Mouse (Mus musculus): ENCODE results near the gene Scap. TPM values are rescaled to one million over a fixed set of nuclear protein-coding genes. Genes with fewer than 3 reads are reported as not detected.
"Not testable (repeated sequence)": the region's sequence is repeated elsewhere in the genome, so short reads cannot be mapped to it uniquely, and the experiment has no call there.

Gene Scap
- polyA plus RNA-seq, 1 experiment: 25.0 TPM

GRCm38 (mm10) chr9:110375668-110376067 lies 42.6 kb downstream of the Scap start:
- Histone ChIP-seq H3K27ac (ENCODE audit: insufficient read depth, low read depth, low read length) (no peak overlapping the region), H3K4me1 (ENCODE audit: control insufficient read depth, insufficient read depth, low read length) (no peaks in the 10 kb centered on the region), H3K4me3 (ENCODE audit: insufficient read depth, low read length) (no peak overlapping the region)
- no peak for TF ChIP-seq POLR2A (IDR thresholded peaks at IDR 0.05; ENCODE audit: borderline replicate concordance, low read depth, low read length)
- no peak for TF ChIP-seq CTCF (IDR thresholded peaks at IDR 0.05; ENCODE audit: low read depth, low read length)

GRCm38 (mm10) chr9:110377655-110378054 lies 44.6 kb downstream of the Scap start:
- H3K4me1 ChIP-seq (ENCODE audit: control insufficient read depth, insufficient read depth, low read length); H3K27ac ChIP-seq (ENCODE audit: insufficient read depth, low read depth, low read length); H3K4me3 ChIP-seq (ENCODE audit: insufficient read depth, low read length): not testable (repeated sequence)

- Histone ChIP-seq H3K4me1 (ENCODE audit: control insufficient read depth, insufficient read depth, low read length) (no peaks in the 10 kb centered on the region), H3K4me3 (ENCODE audit: insufficient read depth, low read length) (no peak overlapping the region), H3K27ac (ENCODE audit: insufficient read depth, low read depth, low read length) (no peak overlapping the region)
- no peak for TF ChIP-seq POLR2A (IDR thresholded peaks at IDR 0.05; ENCODE audit: borderline replicate concordance, low read depth, low read length)
- no peak for TF ChIP-seq CTCF (IDR thresholded peaks at IDR 0.05; ENCODE audit: low read depth, low read length)
Measured at GRCm38 (mm10) chr9:110379361-110379760, 46.3 kb downstream of the Scap start.

GRCm38 (mm10) chr9:110380662-110381061 lies 47.6 kb downstream of the Scap start:
- no peaks in the 10 kb centered on the region for H3K4me1 ChIP-seq (ENCODE audit: control insufficient read depth, insufficient read depth, low read length)
- TF ChIP-seq CTCF (IDR thresholded peaks at IDR 0.05; ENCODE audit: low read depth, low read length) (no peak), POLR2A (IDR thresholded peaks at IDR 0.05; ENCODE audit: borderline replicate concordance, low read depth, low read length) (no peak)
- H3K4me3 ChIP-seq (ENCODE audit: insufficient read depth, low read length): no peak overlapping the region
- no peak overlapping the region for H3K27ac ChIP-seq (ENCODE audit: insufficient read depth, low read depth, low read length)

- TF ChIP-seq POLR2A (IDR thresholded peaks at IDR 0.05; ENCODE audit: borderline replicate concordance, low read depth, low read length): no peak
- no peak for TF ChIP-seq CTCF (IDR thresholded peaks at IDR 0.05; ENCODE audit: low read depth, low read length)
- H3K4me1 ChIP-seq (ENCODE audit: control insufficient read depth, insufficient read depth, low read length): no peaks in the 10 kb centered on the region
- no peak overlapping the region for H3K4me3 ChIP-seq (ENCODE audit: insufficient read depth, low read length)
- H3K27ac ChIP-seq (ENCODE audit: insufficient read depth, low read depth, low read length): no peak overlapping the region
Measured at GRCm38 (mm10) chr9:110381292-110381691, 48.2 kb downstream of the Scap start.

- no peaks in the 10 kb centered on the region for H3K4me1 ChIP-seq (ENCODE audit: control insufficient read depth, insufficient read depth, low read length)
- no peak overlapping the region for H3K27ac ChIP-seq (ENCODE audit: insufficient read depth, low read depth, low read length)
- H3K4me3 ChIP-seq (ENCODE audit: insufficient read depth, low read length): no peak overlapping the region
- TF ChIP-seq CTCF (IDR thresholded peaks at IDR 0.05; ENCODE audit: low read depth, low read length) (no peak), POLR2A (IDR thresholded peaks at IDR 0.05; ENCODE audit: borderline replicate concordance, low read depth, low read length) (no peak)
Measured at GRCm38 (mm10) chr9:110384369-110384929, 51.4 kb downstream of the Scap start.

GRCm38 (mm10) chr9:110388011-110388410 lies 54.9 kb downstream of the Scap start:
- Histone ChIP-seq H3K27ac (ENCODE audit: insufficient read depth, low read depth, low read length) (no peak overlapping the region), H3K4me1 (ENCODE audit: control insufficient read depth, insufficient read depth, low read length) (no peaks in the 10 kb centered on the region), H3K4me3 (ENCODE audit: insufficient read depth, low read length) (no peak overlapping the region)
- TF ChIP-seq CTCF (IDR thresholded peaks at IDR 0.05; ENCODE audit: low read depth, low read length) (no peak), POLR2A (IDR thresholded peaks at IDR 0.05; ENCODE audit: borderline replicate concordance, low read depth, low read length) (no peak)

- no peak overlapping the region for H3K27ac ChIP-seq (ENCODE audit: insufficient read depth, low read depth, low read length)
- no peaks in the 10 kb centered on the region for H3K4me1 ChIP-seq (ENCODE audit: control insufficient read depth, insufficient read depth, low read length)
- H3K4me3 ChIP-seq (ENCODE audit: insufficient read depth, low read length): no peak overlapping the region
- TF ChIP-seq POLR2A (IDR thresholded peaks at IDR 0.05; ENCODE audit: borderline replicate concordance, low read depth, low read length): no peak
- TF ChIP-seq CTCF (IDR thresholded peaks at IDR 0.05; ENCODE audit: low read depth, low read length): no peak
Measured at GRCm38 (mm10) chr9:110390843-110391242, 57.8 kb downstream of the Scap start.

GRCm38 (mm10) chr9:110393295-110393694 lies 60.2 kb downstream of the Scap start:
- Histone ChIP-seq H3K27ac (ENCODE audit: insufficient read depth, low read depth, low read length) (no peak overlapping the region), H3K4me3 (ENCODE audit: insufficient read depth, low read length) (no peak overlapping the region)

GRCm38 (mm10) chr9:110400650-110401049 lies 67.6 kb downstream of the Scap start:
- no peak overlapping the region for H3K4me3 ChIP-seq (ENCODE audit: insufficient read depth, low read length)
- H3K27ac ChIP-seq (ENCODE audit: insufficient read depth, low read depth, low read length): no peak overlapping the region
- H3K4me1 ChIP-seq (ENCODE audit: control insufficient read depth, insufficient read depth, low read length): peaks cover 3% of the 10 kb centered on the region; the same call in 1 of the 2 replicates
- no peak for TF ChIP-seq POLR2A (IDR thresholded peaks at IDR 0.05; ENCODE audit: borderline replicate concordance, low read depth, low read length)
- TF ChIP-seq CTCF (IDR thresholded peaks at IDR 0.05; ENCODE audit: low read depth, low read length): no peak

More at GRCm38 (mm10) chr9:110393295-110393694, 60.2 kb downstream of the Scap start:
- H3K4me1 ChIP-seq (ENCODE audit: control insufficient read depth, insufficient read depth, low read length): no peaks in the 10 kb centered on the region
- TF ChIP-seq CTCF (IDR thresholded peaks at IDR 0.05; ENCODE audit: low read depth, low read length) (no peak), POLR2A (IDR thresholded peaks at IDR 0.05; ENCODE audit: borderline replicate concordance, low read depth, low read length) (no peak)

- H3K4me3 ChIP-seq (ENCODE audit: insufficient read depth, low read length): no peak overlapping the region
- H3K4me1 ChIP-seq (ENCODE audit: control insufficient read depth, insufficient read depth, low read length): peaks cover 11% of the 10 kb centered on the region
- no peak for TF ChIP-seq POLR2A (IDR thresholded peaks at IDR 0.05; ENCODE audit: borderline replicate concordance, low read depth, low read length)
- no peak for TF ChIP-seq CTCF (IDR thresholded peaks at IDR 0.05; ENCODE audit: low read depth, low read length)
- H3K27ac ChIP-seq (ENCODE audit: insufficient read depth, low read depth, low read length): no peak overlapping the region
Measured at GRCm38 (mm10) chr9:110402731-110403130, 69.6 kb downstream of the Scap start.

- peaks cover 11% of the 10 kb centered on the region for H3K4me1 ChIP-seq (ENCODE audit: control insufficient read depth, insufficient read depth, low read length)
- not testable (repeated sequence) for H3K27ac ChIP-seq (ENCODE audit: insufficient read depth, low read depth, low read length); H3K4me3 ChIP-seq (ENCODE audit: insufficient read depth, low read length)
Measured at GRCm38 (mm10) chr9:110403240-110403639, 70.2 kb downstream of the Scap start.

All from bone marrow macrophage, adult 2 months (primary cell).